Mouse (Mus musculus) E14TG2a.4 (cell line): ENCODE results near the gene Zbtb7a.

Experiments used
- CTCF ChIP-seq: conservative IDR thresholded peaks from 2 replicates; pipeline ENCODE4 v1.5.1; 2014; ENCODE audit warnings: low read length
- NANOG ChIP-seq: IDR thresholded peaks from 2 replicates; pipeline ENCODE4 v1.6.1; 2014; ENCODE audit warnings: borderline replicate concordance, low read length, mixed read lengths

GRCm38 (mm10) chr10:81161602-81162317 lies 26.7 kb downstream of the Zbtb7a start:
- TF ChIP-seq CTCF (no peak), NANOG (no peak)
